Mouse (Mus musculus): Measurements from ENCODE around the gene Zfp652. TPM values are rescaled to one million over a fixed set of nuclear protein-coding genes. Genes with fewer than 3 reads are reported as not detected.
A peak's percentile ranks its signal among the peaks of the same experiment; 100 is the strongest.

Zfp652 gene
- total and polyA plus RNA-seq, 2 experiments from 2014 or later: 12.6 to 25.3 TPM

DNA sequence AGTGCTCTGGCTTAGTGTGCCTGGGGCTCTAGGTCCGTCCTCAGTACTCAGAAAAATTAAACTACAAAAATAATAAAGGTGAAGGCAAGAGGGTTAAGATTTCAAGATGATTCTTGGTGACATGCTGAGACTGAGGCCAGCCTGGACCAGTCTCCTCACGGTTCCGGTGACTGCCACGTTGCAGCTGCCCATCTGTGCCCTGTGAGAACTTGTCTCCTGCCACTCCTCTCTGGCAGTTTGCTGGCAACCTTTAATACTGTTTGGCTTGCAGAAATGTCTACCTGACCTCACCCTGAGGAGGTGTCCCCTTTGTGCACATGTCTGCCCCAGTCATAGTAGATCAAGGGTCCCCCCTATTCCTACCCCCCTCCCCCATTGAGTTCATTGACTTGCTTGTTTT, 71.0 kb downstream of the Zfp652 start:
- H3K4me3 ChIP-seq (ENCODE audit: low read depth, low read length): no peak overlapping the region
- H3K36me3 ChIP-seq (ENCODE audit: insufficient read depth, low read length): no peaks in the 10 kb centered on the region
- H3K4me1 ChIP-seq (ENCODE audit: insufficient read depth, low read length): no peaks in the 10 kb centered on the region
- no peaks in the 10 kb centered on the region for H3K9me3 ChIP-seq (ENCODE audit: low read length)
- no peak for DNase-seq (ENCODE audit: low spot score)
- no peak overlapping the region for H3K9ac ChIP-seq (replicated peaks; ENCODE audit: low read length, poor library complexity, severe bottlenecking)
- ATAC-seq (ENCODE audit: low FRiP score): no peak
- TF ChIP-seq CTCF (IDR thresholded peaks at IDR 0.05): no peak
- no peak overlapping the region for H3K4me2 ChIP-seq (ENCODE audit: low read depth, low read length, poor library complexity, severe bottlenecking)
- 78% methylated on average over 4 of the region's 4 CpGs for WGBS
- H3K27ac ChIP-seq (ENCODE audit: low read depth, low read length): no peak overlapping the region
- no peaks in the 10 kb centered on the region for H3K27me3 ChIP-seq (ENCODE audit: insufficient read depth, low read length)

DNA sequence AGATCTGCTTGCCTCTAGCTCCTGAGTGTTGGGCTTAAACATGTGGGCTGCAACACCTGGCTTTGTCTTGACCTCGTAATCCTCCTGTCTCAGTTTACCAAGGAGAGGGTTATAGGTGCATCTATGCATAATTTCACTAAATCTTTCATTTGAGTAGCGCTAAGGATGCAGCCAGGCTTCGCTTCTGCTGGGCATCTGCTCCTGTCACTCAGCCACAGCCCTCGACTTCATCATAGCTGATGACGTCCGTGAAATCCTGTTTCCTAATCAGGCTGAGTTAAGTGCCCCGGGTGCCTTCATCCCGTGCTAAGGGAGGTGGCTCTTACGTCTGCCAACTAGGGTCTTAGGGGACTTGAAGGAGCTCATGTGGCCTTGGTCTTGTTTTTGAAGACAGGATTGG, 71.5 kb downstream of the Zfp652 start:
- H3K36me3 ChIP-seq (ENCODE audit: insufficient read depth, low read length): no peaks in the 10 kb centered on the region
- H3K27ac ChIP-seq (ENCODE audit: low read depth, low read length): no peak overlapping the region
- no peaks in the 10 kb centered on the region for H3K27me3 ChIP-seq (ENCODE audit: insufficient read depth, low read length)
- H3K9ac ChIP-seq (replicated peaks; ENCODE audit: low read length, poor library complexity, severe bottlenecking): no peak overlapping the region
- ATAC-seq (ENCODE audit: low FRiP score) (no peak), DNase-seq (ENCODE audit: low spot score) (no peak)
- no peak overlapping the region for H3K4me2 ChIP-seq (ENCODE audit: low read depth, low read length, poor library complexity, severe bottlenecking)
- H3K9me3 ChIP-seq (ENCODE audit: low read length): no peaks in the 10 kb centered on the region
- no peak for TF ChIP-seq CTCF (IDR thresholded peaks at IDR 0.05)
- WGBS: 58% methylated on average over 9 of the region's 9 CpGs
- H3K4me3 ChIP-seq (ENCODE audit: low read depth, low read length): no peak overlapping the region
- no peaks in the 10 kb centered on the region for H3K4me1 ChIP-seq (ENCODE audit: insufficient read depth, low read length)

DNA sequence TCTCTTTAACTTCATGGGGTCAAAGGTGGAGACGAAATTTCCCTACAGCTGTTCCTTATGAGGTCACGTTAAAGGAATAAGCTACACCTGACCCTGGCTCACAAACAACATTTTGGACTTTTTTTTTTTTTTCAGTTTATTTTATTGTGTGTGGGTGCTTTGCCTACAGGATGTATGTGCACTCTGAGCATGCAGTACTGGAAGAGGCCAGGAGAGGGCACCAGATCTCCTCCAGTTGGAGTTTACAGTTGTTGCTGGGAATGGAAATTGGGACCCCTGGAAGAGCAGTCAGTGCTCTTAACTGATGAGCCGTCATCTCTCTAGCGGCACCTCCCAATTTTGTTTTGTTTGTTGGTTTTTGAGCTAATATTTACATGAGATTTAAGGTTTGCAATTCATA, 73.2 kb downstream of the Zfp652 start:
- 97% methylated on average over 4 of the region's 4 CpGs for WGBS
- no peaks in the 10 kb centered on the region for H3K27me3 ChIP-seq (ENCODE audit: insufficient read depth, low read length)

DNA sequence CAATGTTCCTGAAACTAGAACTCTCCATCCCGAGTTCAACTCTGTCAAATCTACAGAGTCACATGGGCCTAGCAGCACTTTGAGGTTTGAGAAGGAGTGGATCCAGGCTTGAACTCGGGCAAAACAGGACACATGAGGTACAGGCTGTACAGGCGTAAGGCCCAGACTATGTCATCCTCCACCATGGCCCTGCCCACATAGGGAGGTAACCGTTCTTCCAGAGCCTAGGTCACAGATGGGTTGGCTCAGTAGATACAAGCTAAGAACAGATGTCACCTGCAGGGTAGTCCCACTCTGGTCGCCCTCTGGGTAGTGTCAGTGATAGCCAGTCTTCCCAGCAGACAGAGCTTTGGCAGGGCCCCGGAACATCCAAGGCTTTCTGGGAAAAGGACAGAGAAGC, 74.0 kb downstream of the Zfp652 start:
- H3K27ac ChIP-seq (ENCODE audit: low read depth, low read length): no peak overlapping the region
- no peak for ATAC-seq (ENCODE audit: low FRiP score)
- no peak for DNase-seq (ENCODE audit: low spot score)
- no peak overlapping the region for H3K4me2 ChIP-seq (ENCODE audit: low read depth, low read length, poor library complexity, severe bottlenecking)
- no peak overlapping the region for H3K4me3 ChIP-seq (ENCODE audit: low read depth, low read length)
- no peak for TF ChIP-seq CTCF (IDR thresholded peaks at IDR 0.05)
- H3K9ac ChIP-seq (replicated peaks; ENCODE audit: low read length, poor library complexity, severe bottlenecking): no peak overlapping the region
- no peaks in the 10 kb centered on the region for H3K36me3 ChIP-seq (ENCODE audit: insufficient read depth, low read length)
- no peaks in the 10 kb centered on the region for H3K9me3 ChIP-seq (ENCODE audit: low read length)
- H3K4me1 ChIP-seq (ENCODE audit: insufficient read depth, low read length): no peaks in the 10 kb centered on the region
- H3K27me3 ChIP-seq (ENCODE audit: insufficient read depth, low read length): no peaks in the 10 kb centered on the region
- WGBS: 86% methylated on average over 6 of the region's 6 CpGs

More for the DNA sequence above, 73.2 kb downstream of the Zfp652 start:
- TF ChIP-seq CTCF (IDR thresholded peaks at IDR 0.05): peak; percentile 56
- ATAC-seq (ENCODE audit: low FRiP score) (no peak), DNase-seq (ENCODE audit: low spot score) (no peak)
- no peaks in the 10 kb centered on the region for H3K4me1 ChIP-seq (ENCODE audit: insufficient read depth, low read length)
- no peak overlapping the region for H3K27ac ChIP-seq (ENCODE audit: low read depth, low read length)
- H3K4me3 ChIP-seq (ENCODE audit: low read depth, low read length): no peak overlapping the region
- H3K9me3 ChIP-seq (ENCODE audit: low read length): no peaks in the 10 kb centered on the region
- no peak overlapping the region for H3K9ac ChIP-seq (replicated peaks; ENCODE audit: low read length, poor library complexity, severe bottlenecking)
- H3K4me2 ChIP-seq (ENCODE audit: low read depth, low read length, poor library complexity, severe bottlenecking): no peak overlapping the region
- no peaks in the 10 kb centered on the region for H3K36me3 ChIP-seq (ENCODE audit: insufficient read depth, low read length)

DNA sequence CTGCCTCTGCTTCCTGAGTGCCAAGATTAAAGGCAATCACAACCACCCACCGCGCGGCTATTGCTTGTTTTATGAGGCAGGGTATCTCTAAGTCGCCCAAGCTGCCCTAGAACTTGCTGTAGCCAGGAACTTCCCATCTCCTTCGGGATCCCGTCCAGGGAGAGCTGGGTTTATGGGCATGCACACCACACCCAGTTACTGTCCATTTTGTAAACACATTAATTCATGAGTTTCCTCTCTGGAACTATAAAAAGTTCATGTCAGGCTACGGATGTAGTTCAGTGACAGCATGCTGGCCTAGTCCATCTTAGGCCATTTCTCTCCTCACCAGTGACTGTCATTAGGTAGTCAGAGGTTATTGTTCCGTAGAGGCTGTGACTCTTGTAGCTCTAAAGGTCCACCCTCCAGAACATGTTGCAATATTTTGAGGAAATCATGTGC, 77.0 kb downstream of the Zfp652 start:
- DNase-seq (ENCODE audit: low spot score): no peak
- Histone ChIP-seq H3K4me3 (ENCODE audit: low read depth, low read length) (no peak overlapping the region), H3K9ac (replicated peaks; ENCODE audit: low read length, poor library complexity, severe bottlenecking) (no peak overlapping the region), H3K27me3 (ENCODE audit: insufficient read depth, low read length) (no peaks in the 10 kb centered on the region), H3K4me2 (ENCODE audit: low read depth, low read length, poor library complexity, severe bottlenecking) (no peak overlapping the region), H3K27ac (ENCODE audit: low read depth, low read length) (no peak overlapping the region), H3K4me1 (ENCODE audit: insufficient read depth, low read length) (no peaks in the 10 kb centered on the region), H3K36me3 (ENCODE audit: insufficient read depth, low read length) (no peaks in the 10 kb centered on the region), H3K9me3 (ENCODE audit: low read length) (no peaks in the 10 kb centered on the region)
- WGBS: 83% methylated on average over 8 of the region's 8 CpGs
- ATAC-seq (ENCODE audit: low FRiP score): no peak
- no peak for TF ChIP-seq CTCF (IDR thresholded peaks at IDR 0.05)

DNA sequence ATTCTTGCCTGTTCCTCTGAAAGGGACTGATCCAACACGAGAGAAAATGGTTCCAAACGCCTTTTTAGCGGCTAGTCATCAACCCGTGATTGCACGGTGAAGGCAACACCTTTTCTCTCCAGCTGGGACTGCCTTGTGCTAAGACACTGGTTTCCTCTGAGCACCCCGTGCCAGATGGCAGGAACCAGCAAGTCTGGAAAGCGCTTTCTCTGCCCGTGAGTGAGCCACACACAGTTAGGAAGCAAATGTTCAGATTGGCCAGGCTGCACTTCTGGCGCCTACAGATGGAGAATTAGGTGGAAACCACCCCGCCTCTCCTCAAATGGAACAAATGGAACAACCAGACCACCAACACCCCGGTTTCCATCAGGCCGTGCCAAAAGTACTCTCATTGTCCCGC, 79.3 kb downstream of the Zfp652 start:
- DNase-seq (ENCODE audit: low spot score): no peak
- no peak overlapping the region for H3K4me2 ChIP-seq (ENCODE audit: low read depth, low read length, poor library complexity, severe bottlenecking)

More for the DNA sequence above, 79.3 kb downstream of the Zfp652 start:
- Histone ChIP-seq H3K4me3 (ENCODE audit: low read depth, low read length) (no peak overlapping the region), H3K4me1 (ENCODE audit: insufficient read depth, low read length) (peaks cover 4% of the 10 kb centered on the region; the same call in 1 of the 2 replicates), H3K27ac (ENCODE audit: low read depth, low read length) (no peak overlapping the region), H3K36me3 (ENCODE audit: insufficient read depth, low read length) (no peaks in the 10 kb centered on the region), H3K9me3 (ENCODE audit: low read length) (no peaks in the 10 kb centered on the region), H3K9ac (replicated peaks; ENCODE audit: low read length, poor library complexity, severe bottlenecking) (no peak overlapping the region), H3K27me3 (ENCODE audit: insufficient read depth, low read length) (no peaks in the 10 kb centered on the region)
- 88% methylated on average over 13 of the region's 13 CpGs for WGBS
- TF ChIP-seq CTCF (IDR thresholded peaks at IDR 0.05): no peak
- no peak for ATAC-seq (ENCODE audit: low FRiP score)

Data from midbrain, postnatal 0 days (tissue).